Mouse (Mus musculus): ENCODE data around the gene Pramef20.
"Not testable (repeated sequence)": the region's sequence is repeated elsewhere in the genome, so short reads cannot be mapped to it uniquely, and the experiment has no call there.

Gene Pramef20

GRCm38 (mm10) chr4:144377911-144378310 lies at the start of gene Pramef20:
Gene Pramef20 (minus strand): TSS chr4:144377933.
- no peak for DNase-seq (ENCODE audit: low read depth, low spot score)

- no peak for DNase-seq (ENCODE audit: low read depth, low spot score)
Measured at GRCm38 (mm10) chr4:144424590-144424989, 46.9 kb upstream of the Pramef20 start.

- DNase-seq (ENCODE audit: low read depth, low spot score) = peak; percentile 12
Measured at GRCm38 (mm10) chr4:144420644-144421043, 42.9 kb upstream of the Pramef20 start.

DNA sequence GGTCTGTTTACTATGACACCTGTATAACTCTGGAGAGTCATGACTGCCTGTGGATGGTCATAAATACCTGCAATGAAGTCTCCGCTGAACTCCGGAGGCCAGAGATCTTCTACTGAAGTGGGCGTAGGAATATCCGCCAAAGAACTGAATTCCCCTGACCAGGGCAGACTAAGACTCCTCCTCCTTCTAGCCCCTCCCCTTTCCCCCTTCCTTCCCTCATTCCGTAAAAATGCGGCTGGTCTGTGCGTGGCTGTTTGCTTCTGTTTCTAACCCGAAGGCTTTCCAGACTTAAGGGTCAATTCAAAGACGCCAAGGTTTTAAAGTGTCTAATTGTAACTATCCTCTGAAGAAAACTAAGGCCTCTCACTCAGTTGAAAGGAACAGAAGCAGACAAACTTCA lies 30.6 kb upstream of the Pramef20 start, which contains the start of gene Pramef12:
Gene Pramef12, minus strand, starts transcription at position 175 of the 400 bp plus-strand sequence.
- DNase-seq (ENCODE audit: low read depth, low spot score) = no peak

DNA sequence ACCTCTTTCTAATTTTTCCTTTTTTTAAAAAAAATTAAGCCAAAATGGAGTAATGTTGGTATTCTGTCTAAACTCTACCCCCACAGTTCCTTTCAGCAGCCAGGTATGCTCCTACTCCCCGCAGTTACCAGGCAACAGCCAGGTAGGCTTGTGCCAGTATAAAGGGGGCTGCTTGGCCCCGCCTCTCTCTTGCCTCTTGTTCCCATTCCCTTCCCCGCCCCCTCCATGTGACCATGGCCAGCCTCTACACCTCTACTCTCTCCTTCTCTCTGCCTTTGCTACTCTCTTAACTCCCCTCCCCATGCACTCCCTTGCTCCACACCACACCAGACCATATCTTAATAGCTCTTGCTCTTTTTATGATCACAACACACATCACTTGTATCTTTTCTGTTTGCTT lies 28.5 kb upstream of the Pramef20 start:
- no peak for DNase-seq (ENCODE audit: low read depth, low spot score)

- peak; percentile 81 for DNase-seq (ENCODE audit: low read depth, low spot score)
Measured at GRCm38 (mm10) chr4:144404456-144405086, 26.8 kb upstream of the Pramef20 start.

- DNase-seq (ENCODE audit: low read depth, low spot score) = no peak
Measured at GRCm38 (mm10) chr4:144402712-144403111, 25.0 kb upstream of the Pramef20 start.

GRCm38 (mm10) chr4:144396316-144396715 lies 18.6 kb upstream of the Pramef20 start:
- DNase-seq (ENCODE audit: low read depth, low spot score) = no peak

GRCm38 (mm10) chr4:144357642-144358041 lies 20.1 kb downstream of the Pramef20 start, which contains the start of gene Gm13119:
Gene Gm13119 (plus strand): TSS chr4:144357942.
- not testable (repeated sequence) for DNase-seq (ENCODE audit: low read depth, low spot score)

- DNase-seq (ENCODE audit: low read depth, low spot score) = not testable (repeated sequence)
Measured at GRCm38 (mm10) chr4:144335856-144336255, 41.9 kb downstream of the Pramef20 start.

- not testable (repeated sequence) for DNase-seq (ENCODE audit: low read depth, low spot score)
Measured at GRCm38 (mm10) chr4:144329949-144330348, 47.8 kb downstream of the Pramef20 start, which contains the start of gene Gm13128. Gene Gm13128 (plus strand): TSS chr4:144330249.
